Mouse (Mus musculus): ENCODE measurements at regions not wholly inside any gene's neighbourhood (a gene's known extent, or its start where the extent isn't known, plus 50 kb on each side); places are given as distances from the start of the nearest gene placed in this dataset.

- TF ChIP-seq EP300 (IDR thresholded peaks at IDR 0.05; ENCODE audit: insufficient read depth, low read depth, low read length) (no peak), CTCF (IDR thresholded peaks at IDR 0.05) (no peak)
Observed at GRCm38 (mm10) chr9:85450877-85451276, 123.7 kb upstream of the Tent5a start.

Data from heart, adult 2 months (tissue).